Mouse (Mus musculus): ENCODE data around the gene Zap70. TPM values are rescaled to one million over a fixed set of nuclear protein-coding genes. Genes with fewer than 3 reads are reported as not detected.
A peak's percentile ranks its signal among the peaks of the same experiment; 100 is the strongest.

The Zap70 gene
- polyA plus RNA-seq (2014; fragmentation: Nextera tagmentation; extraction: Ambion mirVana) = 0.36 and 0.41 TPM in 2 replicates

GRCm38 (mm10) chr1:36761568-36761967 is at the start of gene Zap70:
Zap70 (plus strand) TSS chr1:36761798.
- Histone ChIP-seq H3K4me2 (no peak within 1 kb of the TSS), H3K4me1 (ENCODE audit: control insufficient read depth, insufficient read depth, low read length) (no peaks in the 10 kb centered on the region), H3K9ac (ENCODE audit: low read length) (no peak within 1 kb of the TSS), H3K36me3 (ENCODE audit: control insufficient read depth, insufficient read depth, low read length) (no peaks in the 10 kb centered on the region), H3K27ac (ENCODE audit: low read depth, low read length) (no peak within 1 kb of the TSS), H3K9me3 (ENCODE audit: control insufficient read depth, low read length) (no peaks in the 10 kb centered on the region), H3K4me3 (ENCODE audit: low read depth, low read length) (no peak within 1 kb of the TSS), H3K27me3 (ENCODE audit: control insufficient read depth, insufficient read depth, low read length) (no peaks in the 10 kb centered on the region)
- WGBS = 86% methylated on average over 11 of the region's 11 CpGs
- DNase-seq (ENCODE audit: low spot score, missing footprints) = no peak
- no peak for ATAC-seq (ENCODE audit: low FRiP score)

GRCm38 (mm10) chr1:36714311-36714710 is 47.3 kb upstream of the Zap70 start, which contains the start of gene Actr1b:
Actr1b (minus strand) TSS chr1:36714422.
- Histone ChIP-seq H3K4me2 (no peak within 1 kb of the TSS), H3K27me3 (ENCODE audit: control insufficient read depth, insufficient read depth, low read length) (no peaks in the 10 kb centered on the region), H3K27ac (ENCODE audit: low read depth, low read length) (no peak within 1 kb of the TSS), H3K36me3 (ENCODE audit: control insufficient read depth, insufficient read depth, low read length) (no peaks in the 10 kb centered on the region), H3K4me1 (ENCODE audit: control insufficient read depth, insufficient read depth, low read length) (no peaks in the 10 kb centered on the region), H3K9ac (ENCODE audit: low read length) (no peak within 1 kb of the TSS), H3K9me3 (ENCODE audit: control insufficient read depth, low read length) (no peaks in the 10 kb centered on the region), H3K4me3 (ENCODE audit: low read depth, low read length) (no peak within 1 kb of the TSS)
- 84% methylated on average over 5 of the region's 5 CpGs for WGBS
- no peak for DNase-seq (ENCODE audit: low spot score, missing footprints)
- ATAC-seq (ENCODE audit: low FRiP score) = no peak

GRCm38 (mm10) chr1:36718786-36719185 is 42.8 kb upstream of the Zap70 start:
- ATAC-seq (ENCODE audit: low FRiP score) (no peak), DNase-seq (ENCODE audit: low spot score, missing footprints) (no peak)
- no peak overlapping the region for H3K4me3 ChIP-seq (ENCODE audit: low read depth, low read length)
- 86% methylated on average over 1 of the region's 1 CpGs for WGBS
- no peak overlapping the region for H3K4me2 ChIP-seq
- H3K9me3 ChIP-seq (ENCODE audit: control insufficient read depth, low read length) = no peaks in the 10 kb centered on the region
- H3K9ac ChIP-seq (ENCODE audit: low read length) = no peak overlapping the region
- H3K36me3 ChIP-seq (ENCODE audit: control insufficient read depth, insufficient read depth, low read length) = no peaks in the 10 kb centered on the region
- no peak overlapping the region for H3K27ac ChIP-seq (ENCODE audit: low read depth, low read length)
- no peaks in the 10 kb centered on the region for H3K4me1 ChIP-seq (ENCODE audit: control insufficient read depth, insufficient read depth, low read length)
- H3K27me3 ChIP-seq (ENCODE audit: control insufficient read depth, insufficient read depth, low read length) = no peaks in the 10 kb centered on the region

GRCm38 (mm10) chr1:36723146-36724056 is 38.2 kb upstream of the Zap70 start:
- Histone ChIP-seq H3K36me3 (ENCODE audit: control insufficient read depth, insufficient read depth, low read length) (no peaks in the 10 kb centered on the region), H3K9me3 (ENCODE audit: control insufficient read depth, low read length) (no peaks in the 10 kb centered on the region), H3K27me3 (ENCODE audit: control insufficient read depth, insufficient read depth, low read length) (no peaks in the 10 kb centered on the region), H3K4me1 (ENCODE audit: control insufficient read depth, insufficient read depth, low read length) (no peaks in the 10 kb centered on the region), H3K4me2 (no peak overlapping the region), H3K9ac (ENCODE audit: low read length) (no peak overlapping the region), H3K27ac (ENCODE audit: low read depth, low read length) (no peak overlapping the region), H3K4me3 (ENCODE audit: low read depth, low read length) (no peak overlapping the region)
- DNase-seq (ENCODE audit: low spot score, missing footprints) = no peak
- ATAC-seq (ENCODE audit: low FRiP score) = no peak
- 77% methylated on average over 16 of the region's 16 CpGs for WGBS

- Histone ChIP-seq H3K27me3 (ENCODE audit: control insufficient read depth, insufficient read depth, low read length) (no peaks in the 10 kb centered on the region), H3K36me3 (ENCODE audit: control insufficient read depth, insufficient read depth, low read length) (no peaks in the 10 kb centered on the region), H3K4me2 (no peak overlapping the region), H3K27ac (ENCODE audit: low read depth, low read length) (no peak overlapping the region), H3K9ac (ENCODE audit: low read length) (no peak overlapping the region), H3K4me1 (ENCODE audit: control insufficient read depth, insufficient read depth, low read length) (no peaks in the 10 kb centered on the region), H3K4me3 (ENCODE audit: low read depth, low read length) (no peak overlapping the region), H3K9me3 (ENCODE audit: control insufficient read depth, low read length) (no peaks in the 10 kb centered on the region)
- 86% methylated on average over 4 of the region's 4 CpGs for WGBS
- DNase-seq (ENCODE audit: low spot score, missing footprints) (no peak), ATAC-seq (ENCODE audit: low FRiP score) (no peak)
Measured at GRCm38 (mm10) chr1:36724057-36724431, 37.6 kb upstream of the Zap70 start.

GRCm38 (mm10) chr1:36737300-36737699 is 24.3 kb upstream of the Zap70 start:
- Histone ChIP-seq H3K27ac (ENCODE audit: low read depth, low read length) (no peak overlapping the region), H3K9me3 (ENCODE audit: control insufficient read depth, low read length) (no peaks in the 10 kb centered on the region), H3K9ac (ENCODE audit: low read length) (no peak overlapping the region), H3K36me3 (ENCODE audit: control insufficient read depth, insufficient read depth, low read length) (no peaks in the 10 kb centered on the region), H3K4me2 (no peak overlapping the region), H3K4me1 (ENCODE audit: control insufficient read depth, insufficient read depth, low read length) (no peaks in the 10 kb centered on the region), H3K27me3 (ENCODE audit: control insufficient read depth, insufficient read depth, low read length) (no peaks in the 10 kb centered on the region), H3K4me3 (ENCODE audit: low read depth, low read length) (no peak overlapping the region)
- WGBS = 17% methylated on average over 4 of the region's 4 CpGs
- ATAC-seq (ENCODE audit: low FRiP score) (no peak), DNase-seq (ENCODE audit: low spot score, missing footprints) (peak; percentile 98)

GRCm38 (mm10) chr1:36739231-36739630 is 22.4 kb upstream of the Zap70 start:
- Histone ChIP-seq H3K9ac (ENCODE audit: low read length) (no peak overlapping the region), H3K9me3 (ENCODE audit: control insufficient read depth, low read length) (no peaks in the 10 kb centered on the region), H3K36me3 (ENCODE audit: control insufficient read depth, insufficient read depth, low read length) (no peaks in the 10 kb centered on the region), H3K27ac (ENCODE audit: low read depth, low read length) (no peak overlapping the region), H3K4me1 (ENCODE audit: control insufficient read depth, insufficient read depth, low read length) (0 out of 2 replicates have a peak, but pooled peaks cover under 1% of the 10 kb centered on the region), H3K27me3 (ENCODE audit: control insufficient read depth, insufficient read depth, low read length) (no peaks in the 10 kb centered on the region), H3K4me3 (ENCODE audit: low read depth, low read length) (no peak overlapping the region), H3K4me2 (no peak overlapping the region)
- no peak for ATAC-seq (ENCODE audit: low FRiP score)
- DNase-seq (ENCODE audit: low spot score, missing footprints) = no peak
- WGBS = 75% methylated on average over 5 of the region's 5 CpGs

- Histone ChIP-seq H3K4me1 (ENCODE audit: control insufficient read depth, insufficient read depth, low read length) (0 out of 2 replicates have a peak, but pooled peaks cover 3% of the 10 kb centered on the region), H3K27me3 (ENCODE audit: control insufficient read depth, insufficient read depth, low read length) (no peaks in the 10 kb centered on the region), H3K4me3 (ENCODE audit: low read depth, low read length) (no peak overlapping the region), H3K27ac (ENCODE audit: low read depth, low read length) (no peak overlapping the region), H3K9me3 (ENCODE audit: control insufficient read depth, low read length) (no peaks in the 10 kb centered on the region), H3K9ac (ENCODE audit: low read length) (no peak overlapping the region), H3K36me3 (ENCODE audit: control insufficient read depth, insufficient read depth, low read length) (no peaks in the 10 kb centered on the region), H3K4me2 (no peak overlapping the region)
- no peak for ATAC-seq (ENCODE audit: low FRiP score)
- WGBS = 84% methylated on average over 9 of the region's 9 CpGs
- DNase-seq (ENCODE audit: low spot score, missing footprints) = peak; percentile 82
Measured at GRCm38 (mm10) chr1:36743046-36743445, 18.6 kb upstream of the Zap70 start.

- H3K9ac ChIP-seq (ENCODE audit: low read length) = no peak overlapping the region
- DNase-seq (ENCODE audit: low spot score, missing footprints) (peak; percentile 96), ATAC-seq (ENCODE audit: low FRiP score) (peak; percentile 78)
- H3K4me2 ChIP-seq = peak overlapping the region; percentile 38
- H3K27ac ChIP-seq (ENCODE audit: low read depth, low read length) = no peak overlapping the region
- H3K4me1 ChIP-seq (ENCODE audit: control insufficient read depth, insufficient read depth, low read length) = 0 out of 2 replicates have a peak, but pooled peaks cover 3% of the 10 kb centered on the region
- H3K27me3 ChIP-seq (ENCODE audit: control insufficient read depth, insufficient read depth, low read length) = no peaks in the 10 kb centered on the region
- WGBS = 28% methylated on average over 17 of the region's 17 CpGs
- H3K36me3 ChIP-seq (ENCODE audit: control insufficient read depth, insufficient read depth, low read length) = no peaks in the 10 kb centered on the region
- peak overlapping the region; percentile 16 for H3K4me3 ChIP-seq (ENCODE audit: low read depth, low read length)
- no peaks in the 10 kb centered on the region for H3K9me3 ChIP-seq (ENCODE audit: control insufficient read depth, low read length)
Measured at GRCm38 (mm10) chr1:36744268-36744944, 17.2 kb upstream of the Zap70 start.
